Mouse (Mus musculus) kidney, postnatal 36 days (tissue): ENCODE results near the gene 4930558K02Rik.

Source experiments
- DNase-seq, 2 experiments: peaks; one replicate each; pipeline ENCODE4 v3.0.0; 2021 to 2022; ENCODE audit warnings: mixed read lengths in 2 of 2

4930558K02Rik gene

DNA sequence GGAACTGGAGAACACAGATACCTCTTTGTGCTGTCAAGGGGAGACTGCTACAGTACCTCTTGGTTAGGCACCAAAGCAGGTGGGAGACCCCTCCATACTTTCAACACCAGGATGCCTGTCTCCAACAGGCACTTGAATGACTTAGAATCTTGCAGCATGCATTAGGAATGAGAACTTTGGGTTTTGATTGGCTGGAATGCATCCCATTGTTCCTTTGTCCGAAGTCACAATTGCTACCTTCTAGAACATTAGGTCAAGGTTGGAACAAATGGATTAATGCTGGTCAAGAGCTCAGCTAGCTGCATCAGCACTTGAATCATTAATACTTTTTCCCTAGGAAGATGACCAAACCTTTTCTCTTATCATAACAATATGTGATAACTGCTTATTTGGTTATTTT, at the start of gene 4930558K02Rik:
Gene 4930558K02Rik, minus strand, starts transcription at position 101 of the 400 bp plus-strand sequence.
- no peak for DNase-seq

DNA sequence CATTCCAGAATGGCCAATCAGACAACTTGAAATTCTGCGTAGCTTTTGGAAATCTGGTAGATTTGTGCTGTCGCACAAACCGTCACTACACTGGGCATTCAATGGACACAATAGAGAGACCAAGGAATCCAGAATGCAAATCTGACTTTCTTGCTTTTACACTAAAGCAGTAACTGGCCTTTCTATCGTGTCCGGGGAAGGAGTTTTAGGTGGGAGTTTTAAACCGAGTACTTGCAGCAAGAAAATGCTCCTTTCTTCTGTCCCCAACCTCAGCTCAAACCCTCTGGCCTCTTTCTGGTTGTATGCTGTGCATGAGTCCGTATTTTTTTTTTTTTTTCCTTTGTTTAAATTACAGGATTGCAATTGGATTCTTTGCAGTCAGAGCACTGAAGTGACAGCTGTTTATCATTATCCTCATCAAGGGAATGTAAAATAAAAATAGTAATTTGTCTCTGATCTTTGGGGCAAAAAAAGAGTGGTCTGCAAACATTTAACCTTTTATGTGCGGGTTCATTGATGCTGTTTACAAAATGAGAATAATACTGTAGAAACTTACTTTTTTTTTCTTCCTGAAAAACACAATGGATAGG, 44.3 kb upstream of the 4930558K02Rik start:
- no peak for DNase-seq

DNA sequence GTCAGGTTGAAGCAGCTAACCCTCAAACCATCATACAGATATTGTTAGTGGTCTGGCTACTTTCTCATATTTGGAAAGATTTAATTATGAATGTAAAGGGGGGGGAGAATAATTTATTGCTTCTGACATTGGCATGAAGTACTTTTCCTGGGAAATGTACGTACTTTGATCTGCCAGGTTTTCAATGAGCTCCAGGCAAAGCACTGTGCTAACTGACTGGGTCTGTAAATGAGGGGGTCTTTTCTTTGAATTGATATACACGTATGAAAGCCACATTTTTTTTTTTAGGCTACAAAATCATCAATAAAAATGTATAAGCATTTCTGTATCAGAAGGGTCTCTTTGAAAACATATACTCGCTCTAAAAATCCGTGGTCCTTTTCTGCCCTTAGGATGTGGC, 41.3 kb upstream of the 4930558K02Rik start:
- DNase-seq, result no peak

DNA sequence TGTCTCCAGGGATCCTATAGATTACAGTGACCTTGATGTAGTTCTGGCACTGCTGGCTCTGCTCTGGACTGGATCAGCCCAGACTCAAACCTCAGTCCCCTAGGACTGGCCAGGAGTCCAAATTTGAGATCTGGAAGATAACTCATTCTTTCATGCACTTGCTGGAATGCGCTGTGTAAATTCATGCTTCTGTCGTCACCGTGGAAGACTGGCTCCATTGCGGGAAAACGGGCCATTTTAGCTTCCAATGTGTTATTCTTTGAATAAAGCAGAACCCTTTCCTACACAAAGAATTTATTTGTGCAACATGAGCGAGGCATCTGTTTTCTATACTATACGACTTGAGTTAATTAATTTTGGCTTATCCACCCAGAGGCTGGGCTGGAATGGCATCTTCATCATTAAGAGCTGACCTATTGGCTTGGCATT, 40.9 kb upstream of the 4930558K02Rik start:
- DNase-seq, result no peak

DNA sequence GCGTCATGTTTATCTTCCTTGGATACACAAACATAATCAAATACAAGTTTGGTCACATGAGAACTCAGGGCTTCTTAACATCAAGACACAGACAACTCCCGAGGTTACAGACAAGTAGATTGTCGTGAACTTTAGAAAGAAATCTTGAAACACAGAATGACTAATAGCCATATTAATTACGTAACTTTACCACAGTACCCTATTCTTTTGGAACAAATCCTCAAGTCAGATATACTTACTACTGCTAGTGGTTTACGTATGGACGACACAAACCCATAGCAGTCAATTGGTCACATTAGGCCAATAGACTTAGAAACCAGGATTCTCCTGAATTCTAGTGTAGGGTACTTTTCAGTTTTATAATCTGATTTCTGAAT, 39.2 kb upstream of the 4930558K02Rik start:
- DNase-seq, result no peak

DNA sequence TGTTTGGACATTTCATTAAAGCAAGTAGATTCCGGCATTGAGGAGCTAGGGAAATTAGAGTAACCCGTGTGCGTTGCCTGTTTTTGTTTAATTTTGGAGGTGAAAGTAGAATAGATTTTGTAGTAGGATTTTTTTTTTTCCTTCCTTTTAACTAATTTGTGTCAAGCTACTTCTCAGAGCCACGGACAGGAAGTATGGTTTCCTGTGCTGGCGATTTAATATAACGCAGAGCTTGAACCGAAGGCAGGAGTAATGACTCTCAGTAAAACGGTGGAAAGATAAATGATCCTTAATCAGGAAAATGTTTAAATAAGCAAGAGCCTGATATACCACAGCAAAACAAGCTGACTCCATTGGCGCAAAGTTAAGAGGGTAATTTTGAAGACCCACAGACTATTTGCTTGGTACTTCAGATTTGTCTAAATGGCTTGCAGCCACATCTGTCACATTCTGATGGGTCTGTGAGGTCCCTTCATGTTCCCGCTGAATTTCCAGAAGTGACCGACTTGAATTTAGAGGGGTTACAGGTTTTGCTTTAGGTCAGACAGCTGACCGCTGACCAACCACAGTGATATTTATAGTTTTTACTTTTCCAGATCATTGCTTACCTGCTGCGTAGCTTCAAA, 38.7 kb upstream of the 4930558K02Rik start:
- DNase-seq, result no peak

DNA sequence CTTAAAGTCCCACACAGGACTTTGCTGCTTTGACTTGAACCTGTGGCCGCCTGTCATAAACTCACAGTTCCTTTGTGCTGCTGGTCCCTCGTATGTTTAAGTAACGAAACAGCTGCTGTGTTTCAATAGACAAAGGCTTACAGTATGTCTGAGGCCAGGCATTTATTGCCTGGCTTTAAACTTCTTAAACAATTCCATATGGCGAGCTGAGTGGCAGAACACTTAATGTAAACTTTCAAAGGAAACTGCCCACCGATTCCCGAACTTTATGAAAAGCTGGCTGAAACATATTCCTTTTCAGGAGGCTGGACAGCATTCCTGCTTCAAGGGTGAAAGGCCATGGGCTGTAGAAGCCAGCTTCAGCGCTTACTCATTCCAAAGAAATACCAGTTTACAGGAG, 37.5 kb upstream of the 4930558K02Rik start:
- no peak for DNase-seq

DNA sequence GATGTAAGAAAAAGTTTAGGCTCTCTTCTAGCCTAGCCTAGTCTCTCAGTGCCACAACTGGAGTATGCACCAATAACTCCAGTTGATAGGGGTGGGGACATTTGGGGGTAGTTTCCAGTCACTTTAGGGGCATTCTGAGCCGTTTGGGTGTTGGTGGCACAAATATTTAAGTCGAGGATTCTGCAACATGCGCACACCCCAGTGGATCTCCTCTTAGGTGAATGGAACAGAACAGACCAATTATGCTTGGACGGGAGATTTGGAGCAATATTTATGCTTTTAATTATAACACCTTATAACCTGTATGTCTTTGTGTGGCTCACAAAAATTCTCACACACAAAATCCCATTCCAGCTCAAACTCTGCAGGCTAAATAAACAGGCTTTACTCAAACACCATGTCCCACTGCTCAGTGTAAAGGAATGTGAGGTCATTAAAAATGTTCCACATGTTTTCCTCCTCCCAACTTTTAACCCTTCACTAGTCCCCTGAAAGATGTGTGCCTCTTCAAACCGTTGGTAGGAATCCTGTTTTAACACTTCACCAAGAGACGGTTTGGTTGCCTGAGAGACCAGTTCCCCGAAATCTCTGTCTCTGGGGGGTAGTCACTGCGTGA, 35.9 kb upstream of the 4930558K02Rik start:
- DNase-seq, result no peak

DNA sequence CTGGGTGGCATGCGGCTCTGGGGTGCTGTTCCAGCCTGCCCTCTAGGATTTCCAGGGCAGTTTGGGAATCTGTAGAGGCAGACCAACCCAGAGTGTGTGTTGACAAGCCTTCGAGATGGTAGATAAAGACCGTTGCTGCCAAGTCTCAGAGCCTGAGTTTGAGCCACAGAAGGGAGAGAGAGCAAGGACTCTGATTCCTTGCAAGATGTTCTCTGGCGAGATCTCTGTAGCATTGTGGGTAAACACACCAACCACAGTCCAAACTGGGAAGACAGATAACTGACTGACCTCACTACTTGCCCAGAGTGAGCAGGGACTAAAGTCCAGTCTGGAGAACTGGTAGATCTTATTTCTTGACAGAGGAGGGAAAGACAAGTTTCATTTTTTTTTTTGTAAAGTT, 34.1 kb upstream of the 4930558K02Rik start:
- DNase-seq, result no peak

DNA sequence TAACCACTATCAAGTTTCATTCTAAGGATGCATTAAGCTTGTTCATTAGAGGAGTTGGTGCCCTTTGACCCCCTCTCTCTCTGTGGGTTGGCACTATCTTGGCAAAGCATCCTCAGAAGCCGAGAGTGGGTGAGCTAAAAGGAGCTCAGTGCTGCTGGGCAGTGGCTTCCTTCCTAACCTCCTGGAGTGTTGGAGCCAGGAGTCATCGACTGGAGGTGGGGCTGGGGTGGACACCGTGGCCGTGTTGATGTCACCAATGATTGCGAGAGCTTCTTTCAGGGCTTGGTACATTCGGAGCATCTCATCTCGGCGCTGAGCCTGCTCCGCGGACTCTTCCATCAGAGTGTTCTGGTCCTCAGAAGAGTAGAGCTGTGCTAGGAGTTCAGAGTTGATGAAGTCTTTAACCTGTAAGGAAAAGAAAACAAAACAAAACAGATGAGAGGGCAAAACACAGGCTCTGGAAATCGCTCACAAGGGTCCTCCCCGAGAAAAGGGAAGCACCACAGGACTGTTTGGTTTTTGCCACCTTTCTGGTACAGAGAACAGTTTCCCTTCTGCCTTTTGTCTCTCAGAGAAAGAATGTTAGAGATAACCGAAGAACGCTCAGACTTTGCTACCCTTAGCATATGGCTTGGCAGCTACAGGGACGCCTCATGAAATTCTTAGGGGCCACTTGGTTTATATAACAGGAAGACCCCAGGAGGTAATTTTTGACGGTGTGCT, 32.2 kb upstream of the 4930558K02Rik start:
- DNase-seq, result no peak

DNA sequence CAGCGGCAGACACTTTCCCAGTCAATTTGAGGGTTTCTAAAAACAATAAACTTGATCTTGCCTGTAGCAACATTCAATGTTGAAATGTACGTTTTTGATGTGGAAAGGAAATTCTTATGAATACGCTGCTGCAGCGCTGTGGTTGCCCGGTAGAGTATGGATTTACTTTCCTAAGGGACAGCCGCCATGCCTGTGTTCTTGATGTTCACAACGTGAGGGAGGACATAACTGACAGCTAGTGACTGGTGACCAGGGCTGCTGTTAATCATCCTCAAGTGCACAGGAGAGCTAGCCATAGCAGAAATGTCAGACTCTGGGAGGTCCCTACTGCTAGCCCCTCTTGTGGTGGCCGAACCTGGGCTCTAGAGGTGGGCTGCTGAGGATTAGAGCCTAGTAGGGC, 29.6 kb upstream of the 4930558K02Rik start:
- DNase-seq, result no peak

DNA sequence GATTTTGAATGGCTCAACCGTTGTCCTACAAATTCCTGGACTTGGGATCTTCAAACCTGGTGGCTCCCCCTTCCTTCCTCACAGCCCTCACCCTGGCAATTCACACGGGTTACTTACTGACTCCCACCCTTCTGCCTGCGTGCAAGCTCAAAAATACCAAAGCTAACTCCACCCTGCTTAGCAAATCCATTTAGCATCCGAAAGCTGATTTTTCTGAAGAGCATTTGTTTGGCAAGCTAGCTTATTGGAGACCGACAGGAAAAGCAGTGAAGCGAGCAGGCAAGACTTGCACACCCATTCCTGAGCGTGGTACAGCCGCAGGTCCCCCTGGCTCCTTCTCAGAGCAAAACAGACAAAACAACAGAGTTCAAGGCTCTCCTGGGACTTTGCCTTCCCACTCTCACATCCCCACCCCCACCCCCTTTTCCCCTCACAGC, 29.2 kb upstream of the 4930558K02Rik start:
- no peak for DNase-seq

DNA sequence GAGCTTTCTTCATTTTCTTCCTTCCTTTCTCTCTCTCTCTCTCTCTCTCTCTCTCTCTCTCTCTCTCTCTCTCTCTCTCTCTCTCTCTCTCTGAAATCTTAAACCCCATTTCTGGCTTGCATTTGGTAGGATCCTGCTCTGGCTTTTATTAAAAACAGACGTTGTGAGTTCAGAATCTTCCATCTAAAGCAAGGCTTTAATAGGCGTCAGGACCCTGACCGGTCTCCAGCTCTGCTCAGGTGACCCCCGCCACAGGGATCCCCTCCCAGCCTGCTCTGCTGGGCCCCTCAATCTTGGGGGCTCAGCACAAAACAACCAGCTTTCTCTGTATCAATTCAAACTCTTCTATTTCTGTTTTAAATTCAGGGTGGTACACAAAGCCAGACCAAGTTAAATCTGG, 28.8 kb upstream of the 4930558K02Rik start:
- DNase-seq, result no peak

DNA sequence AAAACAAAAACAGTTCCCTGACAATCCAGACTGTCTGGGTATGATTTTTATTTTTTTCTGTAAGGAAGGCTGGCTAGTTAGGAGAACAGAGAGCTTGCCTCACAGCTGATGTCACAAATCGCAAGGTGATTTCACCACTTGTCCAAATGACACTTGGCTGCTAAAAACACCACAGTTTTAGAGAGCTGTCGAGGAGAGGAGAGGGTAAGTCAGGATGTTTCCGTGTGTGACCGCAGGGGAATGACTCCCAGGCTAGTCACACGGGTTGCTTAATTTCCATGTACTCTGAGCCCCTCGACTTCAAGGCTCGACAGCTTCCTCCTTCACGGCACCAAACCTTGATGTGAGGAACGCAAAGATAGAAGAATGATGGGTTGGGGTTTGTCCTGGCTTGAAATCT, 26.7 kb upstream of the 4930558K02Rik start:
- no peak for DNase-seq

DNA sequence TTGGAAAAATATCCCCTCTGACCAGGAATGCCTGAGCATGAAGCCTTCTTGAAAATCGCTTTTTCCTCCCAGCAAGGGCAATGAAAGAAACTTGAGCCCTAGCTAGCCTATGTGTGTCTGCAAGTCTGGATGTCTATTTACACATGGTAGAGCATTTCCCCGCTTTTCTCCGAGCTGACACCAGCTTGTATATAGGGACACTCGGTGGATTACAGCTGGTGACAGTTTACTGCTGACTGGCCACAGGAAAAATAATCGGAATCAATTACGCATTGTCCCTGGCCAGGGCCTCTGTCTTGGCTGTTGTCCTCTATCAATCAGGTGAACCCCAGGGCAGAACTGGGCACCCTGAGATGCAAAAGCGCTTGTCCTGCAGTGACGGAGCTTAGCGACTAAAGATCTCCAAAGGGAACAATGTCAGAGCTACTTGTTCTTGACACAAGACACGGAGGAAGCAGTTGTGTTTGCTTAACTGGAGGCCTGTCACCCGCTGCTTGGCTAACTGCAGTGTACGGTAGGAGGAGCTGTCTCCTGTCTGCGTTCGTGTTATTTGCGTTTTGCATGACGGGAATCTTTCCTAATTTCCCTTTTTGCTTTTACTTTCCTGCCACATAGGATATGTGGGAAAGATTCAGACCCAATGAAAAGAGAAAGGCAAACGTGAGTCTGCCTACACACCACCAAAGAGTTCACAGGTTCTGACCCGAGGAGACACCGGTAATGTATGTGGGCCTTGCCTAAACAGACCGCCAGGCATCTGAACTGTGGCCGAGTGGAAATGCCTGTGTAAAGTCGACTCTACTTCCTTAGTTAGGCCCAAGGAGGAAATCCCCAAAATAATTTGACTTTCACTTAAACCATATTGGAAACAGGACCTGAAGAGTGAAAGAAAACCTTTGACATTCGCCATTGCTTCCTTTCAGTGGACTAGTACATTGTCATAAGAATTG, 25.7 kb upstream of the 4930558K02Rik start:
- DNase-seq, result peak; percentile 61 to 75

DNA sequence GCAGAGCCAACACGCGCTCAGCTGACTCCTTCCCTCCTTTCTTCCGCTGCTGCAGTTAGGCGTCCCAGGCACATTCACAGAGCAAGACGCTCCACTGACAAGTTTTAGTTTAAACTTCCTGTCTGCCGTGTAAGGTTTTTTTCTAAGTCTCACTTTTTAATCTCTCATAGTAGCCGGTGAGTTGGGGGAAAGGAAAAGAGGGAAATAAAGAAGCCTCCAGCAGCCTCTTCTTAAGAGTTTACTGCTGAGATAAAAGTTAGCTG, 25.0 kb upstream of the 4930558K02Rik start:
- DNase-seq, result no peak

DNA sequence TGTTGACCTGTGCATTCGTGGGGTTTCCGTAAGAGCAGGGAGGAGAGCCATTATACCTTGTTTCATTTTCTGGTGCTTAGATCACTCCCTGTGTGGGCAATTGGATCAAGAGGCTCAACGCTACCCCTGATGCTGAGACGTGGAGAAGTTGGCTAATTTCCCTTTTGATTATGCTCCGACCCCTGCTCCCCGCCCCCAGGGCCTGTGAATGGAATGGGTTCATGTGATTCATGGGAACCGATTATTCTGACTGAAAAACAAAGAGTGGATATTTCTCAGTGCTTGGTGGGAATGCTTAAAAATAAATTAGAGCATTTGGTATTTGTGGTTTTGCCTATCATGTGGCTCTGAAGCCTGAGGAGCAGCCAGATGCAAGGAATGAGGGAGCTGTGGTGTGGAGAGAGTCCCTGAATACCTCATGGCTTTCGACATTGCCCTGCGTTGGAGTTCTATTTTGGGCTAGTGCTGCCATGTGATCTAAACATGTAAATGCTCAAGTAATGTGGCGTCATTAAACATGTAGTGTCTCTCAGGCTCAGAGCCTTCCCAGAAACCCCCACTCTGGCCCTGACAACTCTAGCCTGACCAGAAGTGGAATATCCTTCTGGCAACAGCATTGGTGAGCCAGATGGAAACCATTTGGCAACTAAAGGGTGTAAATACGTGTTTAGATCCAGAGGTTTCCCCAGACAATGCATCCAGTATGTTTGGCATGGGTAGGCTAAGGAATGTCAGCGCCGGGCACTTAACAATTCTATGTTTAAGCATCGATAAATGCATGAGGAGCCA, 24.5 kb upstream of the 4930558K02Rik start:
- no peak for DNase-seq

DNA sequence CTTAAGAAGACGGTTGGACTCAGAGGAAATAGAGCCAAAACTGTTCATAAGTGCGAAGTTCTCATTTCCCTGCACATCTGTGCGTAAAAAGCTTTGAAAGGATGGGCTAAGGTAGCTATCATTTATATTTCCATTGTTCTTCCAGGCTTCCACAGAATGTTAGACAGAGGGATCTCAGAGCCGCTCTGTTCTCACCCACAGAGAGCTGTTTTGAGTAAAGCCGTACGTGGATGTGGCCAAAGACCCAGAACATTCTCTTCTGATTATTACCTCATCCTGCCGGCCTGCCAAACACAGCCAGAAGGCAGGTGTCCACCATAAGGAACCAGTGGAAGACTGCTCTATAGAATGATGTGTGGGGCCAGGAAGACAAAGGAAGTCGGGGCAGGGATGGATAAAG, 21.9 kb upstream of the 4930558K02Rik start:
- no peak for DNase-seq

DNA sequence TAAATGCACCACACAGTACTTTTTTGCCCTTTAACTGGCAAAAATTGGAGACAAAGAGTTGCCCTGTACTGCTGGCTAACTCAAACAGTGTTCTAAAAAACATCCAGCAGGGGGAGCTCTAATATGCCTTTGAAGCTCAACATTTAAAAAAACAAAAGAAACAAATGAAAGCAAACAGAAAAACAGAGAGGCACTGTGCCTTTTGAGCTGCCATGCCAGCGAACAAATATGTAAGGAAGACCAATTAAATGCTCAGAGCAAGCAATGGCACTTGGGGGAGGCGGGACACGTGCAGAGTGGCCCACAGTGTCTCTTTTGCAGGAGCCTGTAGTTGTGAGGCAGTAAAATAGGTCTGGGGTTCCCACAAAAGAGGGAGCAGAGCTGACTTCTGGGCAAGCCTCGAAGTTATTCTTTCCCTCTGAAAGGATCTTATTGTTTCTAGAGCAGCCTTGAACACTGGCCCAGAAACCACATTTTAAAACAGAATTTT, 20.5 kb upstream of the 4930558K02Rik start:
- DNase-seq, result peak; percentile 53 to 63

DNA sequence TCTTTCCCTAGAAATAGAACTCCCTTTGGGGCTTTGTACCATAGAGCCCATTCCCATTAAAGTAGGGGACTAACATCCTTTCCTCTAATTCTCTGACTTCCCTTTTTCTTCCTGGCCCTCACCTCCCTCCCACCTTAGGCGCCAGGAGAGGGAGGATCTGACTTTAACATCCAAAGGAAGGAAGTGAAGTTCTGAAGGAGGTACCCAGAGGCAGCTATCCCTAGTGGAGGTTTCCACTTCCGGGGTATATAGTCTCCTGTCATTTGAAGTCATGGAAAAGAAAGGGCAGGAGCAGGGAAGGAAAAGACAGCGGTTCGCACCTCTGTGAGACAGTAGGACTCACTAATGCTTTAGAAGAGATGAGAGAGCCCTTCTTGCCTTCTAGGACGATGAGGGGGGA, 19.9 kb upstream of the 4930558K02Rik start:
- DNase-seq, result no peak

DNA sequence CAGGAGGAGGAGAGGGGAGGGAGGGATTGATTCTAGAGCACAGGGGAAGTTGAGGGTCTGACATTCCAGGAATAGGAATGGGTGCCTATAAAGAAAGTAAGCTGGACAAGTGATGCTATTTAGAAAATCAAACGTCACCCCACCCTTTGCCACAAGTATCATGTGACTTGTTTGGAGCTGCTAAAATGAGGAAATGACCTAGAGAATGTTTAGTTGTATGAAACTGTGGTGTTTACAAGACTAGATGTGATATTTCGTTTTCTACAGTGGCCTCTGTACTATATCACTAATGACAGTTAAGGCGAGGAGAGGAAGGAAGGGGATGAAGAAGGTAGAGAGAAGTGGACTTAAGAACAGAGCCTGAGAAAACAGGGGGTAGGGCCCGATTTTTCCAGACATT, 19.3 kb upstream of the 4930558K02Rik start:
- no peak for DNase-seq

DNA sequence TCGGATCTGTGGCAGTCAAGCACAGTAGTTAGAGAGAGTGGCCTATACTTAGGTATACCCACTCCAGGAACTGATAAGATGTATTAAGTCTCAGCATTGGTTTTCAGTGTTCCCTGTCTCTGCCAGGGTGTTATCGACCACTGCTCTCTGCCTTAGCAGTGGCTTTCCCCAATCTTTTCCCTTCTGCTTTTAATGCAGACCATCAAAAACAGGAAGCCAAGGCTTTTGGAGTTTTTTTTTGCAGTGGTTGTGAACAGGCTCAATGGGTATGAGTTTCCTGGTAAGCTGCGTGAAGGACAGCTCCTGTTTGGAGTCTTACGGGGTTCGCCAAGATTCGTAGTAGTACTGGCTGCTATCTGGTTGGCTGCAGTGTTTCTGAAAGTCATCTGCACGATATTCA, 13.0 kb upstream of the 4930558K02Rik start:
- DNase-seq, result no peak
